Mouse (Mus musculus) kidney, embryonic 14.5 days (tissue): Measurements from ENCODE around the gene Gm11541. TPM values are rescaled to one million over a fixed set of nuclear protein-coding genes. Genes with fewer than 3 reads are reported as not detected.
A peak's percentile ranks its signal among the peaks of the same experiment; 100 is the strongest.

Experiments used
- ATAC-seq: fragments of 200-750 bp; cut with Nextera tagmentation; 2 replicates; pipeline ENCODE4 v1.8.0; 2017; ENCODE audit warnings: moderate number of reproducible peaks, mild to moderate bottlenecking, moderate TSS enrichment, moderate library complexity; ENCODE audit not compliant: low FRiP score, low TSS enrichment
- H3K27ac ChIP-seq: fragments of 300-500 bp; sonication (generic); 2 replicates; pipeline ENCODE4 v1.5.1; 2014; ENCODE audit warnings: low read depth, mild to moderate bottlenecking, low read length, moderate library complexity, mixed read lengths
- H3K27me3 ChIP-seq: fragments of 300-500 bp; sonication (generic); 2 replicates; pipeline ENCODE4 v1.6.1; 2014; ENCODE audit warnings: mild to moderate bottlenecking, low read length; ENCODE audit not compliant: control insufficient read depth, insufficient read depth
- H3K36me3 ChIP-seq: fragments of 300-500 bp; sonication (generic); 2 replicates; pipeline ENCODE4 v1.6.1; 2014; ENCODE audit warnings: low read length, mixed read lengths; ENCODE audit not compliant: control insufficient read depth, insufficient read depth
- H3K4me1 ChIP-seq: fragments of 300-500 bp; sonication (generic); 2 replicates; pipeline ENCODE4 v1.6.1; 2014; ENCODE audit warnings: low read length, mixed read lengths; ENCODE audit not compliant: control insufficient read depth, insufficient read depth
- H3K4me2 ChIP-seq: fragments of 300-500 bp; sonication (generic); replicated peaks from 2 replicates; pipeline ENCODE4 v1.6.1; 2014; ENCODE audit warnings: low read depth, mild to moderate bottlenecking, low read length
- H3K4me3 ChIP-seq: fragments of 300-500 bp; sonication (generic); 2 replicates; pipeline ENCODE4 v1.5.1; 2014; ENCODE audit warnings: mild to moderate bottlenecking, low read length
- H3K9ac ChIP-seq: fragments of 300-500 bp; sonication (generic); 2 replicates; pipeline ENCODE4 v1.6.1; 2014; ENCODE audit warnings: low read depth, mild to moderate bottlenecking, low read length, moderate library complexity
- H3K9me3 ChIP-seq: fragments of 300-500 bp; sonication (generic); 2 replicates; pipeline ENCODE4 v1.6.1; 2016; ENCODE audit warnings: low read length; ENCODE audit not compliant: control insufficient read depth
- WGBS: fragments of 180-500 bp; shearing (Covaris S2); extraction: QIAGEN DNeasy Blood & Tissue Kit; methylation state at CpG from one replicate; pipeline ENCODE4 v1.1.7; 2014; 5-methylcytosine and 5-hydroxymethylcytosine counted together
- polyA plus RNA-seq: library from polyadenylated mRNA; unstranded; fragments of >200 nt; fragmentation: Nextera tagmentation; extraction: Ambion mirVana; gene quantifications from 2 replicates; pipeline ENCODE4 v1.2.1, GENCODE M21; 2014

The Gm11541 gene
- polyA plus RNA-seq, 1 experiment from 2014 or later = 0.99 TPM

- no peaks in the 10 kb centered on the region for H3K9me3 ChIP-seq
- no peak overlapping the region for H3K27ac ChIP-seq
- H3K4me2 ChIP-seq = no peak overlapping the region
- H3K4me3 ChIP-seq = no peak overlapping the region
- ATAC-seq = no peak
- no peaks in the 10 kb centered on the region for H3K27me3 ChIP-seq
- peaks cover 9% of the 10 kb centered on the region for H3K4me1 ChIP-seq
- H3K9ac ChIP-seq = no peak overlapping the region
- no peaks in the 10 kb centered on the region for H3K36me3 ChIP-seq
Observed at GRCm38 (mm10) chr11:94680639-94681038, 23.7 kb downstream of the Gm11541 start.

GRCm38 (mm10) chr11:94677607-94678145 is 26.6 kb downstream of the Gm11541 start:
- Histone ChIP-seq H3K4me2 (peak overlapping the region; percentile 61), H3K4me1 (peaks cover 21% of the 10 kb centered on the region), H3K27ac (no peak overlapping the region), H3K9me3 (no peaks in the 10 kb centered on the region), H3K36me3 (no peaks in the 10 kb centered on the region), H3K27me3 (no peaks in the 10 kb centered on the region), H3K4me3 (peak overlapping the region; percentile 94), H3K9ac (no peak overlapping the region)
- ATAC-seq = no peak; the same call in 1 of the 2 replicates
- 34% methylated on average over 15 of the region's 15 CpGs for WGBS

- no peaks in the 10 kb centered on the region for H3K27me3 ChIP-seq
- H3K9me3 ChIP-seq = no peaks in the 10 kb centered on the region
- WGBS = under 1% methylated on average over 76 of the region's 82 CpGs
- peak within 1 kb of the TSS; percentile 94 for H3K4me3 ChIP-seq
- H3K4me2 ChIP-seq = peak within 1 kb of the TSS; percentile 61
- peak within 1 kb of the TSS; percentile 94 for H3K9ac ChIP-seq
- H3K27ac ChIP-seq = peak within 1 kb of the TSS; percentile 82
- H3K4me1 ChIP-seq = peaks cover 21% of the 10 kb centered on the region
- H3K36me3 ChIP-seq = no peaks in the 10 kb centered on the region
- peak; percentile 93 for ATAC-seq
Observed at GRCm38 (mm10) chr11:94676754-94677606, 27.3 kb downstream of the Gm11541 start, which contains the start of gene Xylt2. Gene Xylt2, minus strand, starts transcription at chr11:94677515.

- H3K27me3 ChIP-seq = no peaks in the 10 kb centered on the region
- peaks cover 21% of the 10 kb centered on the region for H3K4me1 ChIP-seq
- WGBS = 39% methylated on average over 4 of the region's 4 CpGs
- peak; percentile 11; the same call in 1 of the 2 replicates for ATAC-seq
- no peaks in the 10 kb centered on the region for H3K36me3 ChIP-seq
- peak overlapping the region; percentile 94 for H3K4me3 ChIP-seq
- H3K9me3 ChIP-seq = no peaks in the 10 kb centered on the region
- H3K4me2 ChIP-seq = peak overlapping the region; percentile 61
- peak overlapping the region; percentile 94; the same call in 1 of the 2 replicates for H3K9ac ChIP-seq
- H3K27ac ChIP-seq = no peak overlapping the region
Observed at GRCm38 (mm10) chr11:94676308-94676707, 28.0 kb downstream of the Gm11541 start.

- no peak overlapping the region for H3K9ac ChIP-seq
- H3K4me3 ChIP-seq = no peak overlapping the region
- peaks cover 21% of the 10 kb centered on the region for H3K4me1 ChIP-seq
- peaks cover 2% of the 10 kb centered on the region for H3K36me3 ChIP-seq
- H3K27ac ChIP-seq = no peak overlapping the region
- no peak for ATAC-seq
- H3K4me2 ChIP-seq = no peak overlapping the region
- WGBS = 72% methylated on average over 5 of the region's 5 CpGs
- no peaks in the 10 kb centered on the region for H3K9me3 ChIP-seq
- H3K27me3 ChIP-seq = no peaks in the 10 kb centered on the region
Observed at GRCm38 (mm10) chr11:94675446-94675845, 28.9 kb downstream of the Gm11541 start.

GRCm38 (mm10) chr11:94674984-94675383 is 29.3 kb downstream of the Gm11541 start:
- WGBS = 75% methylated on average over 5 of the region's 5 CpGs
- Histone ChIP-seq H3K9me3 (no peaks in the 10 kb centered on the region), H3K27me3 (no peaks in the 10 kb centered on the region), H3K4me2 (no peak overlapping the region), H3K36me3 (peaks cover 6% of the 10 kb centered on the region), H3K4me1 (peaks cover 21% of the 10 kb centered on the region), H3K4me3 (no peak overlapping the region), H3K27ac (no peak overlapping the region), H3K9ac (0 out of 2 replicates have a peak overlapping the region, but pooled peaks have one; percentile 23)
- ATAC-seq = no peak

GRCm38 (mm10) chr11:94665281-94665680 is 39.0 kb downstream of the Gm11541 start:
- no peaks in the 10 kb centered on the region for H3K27me3 ChIP-seq
- WGBS = 94% methylated on average over 6 of the region's 6 CpGs
- no peaks in the 10 kb centered on the region for H3K9me3 ChIP-seq
- no peak overlapping the region for H3K27ac ChIP-seq
- no peak overlapping the region for H3K9ac ChIP-seq
- no peak overlapping the region for H3K4me3 ChIP-seq
- no peak overlapping the region for H3K4me2 ChIP-seq
- no peak for ATAC-seq
- peaks cover 82% of the 10 kb centered on the region for H3K36me3 ChIP-seq
- H3K4me1 ChIP-seq = no peaks in the 10 kb centered on the region

GRCm38 (mm10) chr11:94661344-94661743 is 43.0 kb downstream of the Gm11541 start:
- Histone ChIP-seq H3K4me2 (no peak overlapping the region), H3K4me3 (no peak overlapping the region), H3K9ac (no peak overlapping the region), H3K9me3 (no peaks in the 10 kb centered on the region), H3K27ac (no peak overlapping the region), H3K36me3 (peaks cover 74% of the 10 kb centered on the region), H3K4me1 (no peaks in the 10 kb centered on the region), H3K27me3 (no peaks in the 10 kb centered on the region)
- 54% methylated on average over 1 of the region's 1 CpGs for WGBS
- ATAC-seq = no peak
